Mouse (Mus musculus) large intestine, adult 2 months (tissue): ENCODE measurements around the gene Dnajb8. TPM values are rescaled to one million over a fixed set of nuclear protein-coding genes. Genes with fewer than 3 reads are reported as not detected.

ENCODE experiments used
- DNase-seq: peaks from one replicate; pipeline ENCODE4 v3.0.0-alpha.2; 2012; ENCODE audit warnings: low read depth, low spot score
- WGBS: fragments of 180-500 bp; shearing (Covaris S2); methylation state at CpG from one replicate; pipeline ENCODE4 v1.1.7; 2018; 5-methylcytosine and 5-hydroxymethylcytosine counted together
- polyA plus RNA-seq: library from polyadenylated mRNA; depleted of rRNA; stranded (reverse); fragments of >200 nt; gene quantifications from 2 replicates; pipeline ENCODE4 v1.2.3, GENCODE M21; 2012

Dnajb8 gene
- polyA plus RNA-seq, 1 experiment, result not detected

DNA sequence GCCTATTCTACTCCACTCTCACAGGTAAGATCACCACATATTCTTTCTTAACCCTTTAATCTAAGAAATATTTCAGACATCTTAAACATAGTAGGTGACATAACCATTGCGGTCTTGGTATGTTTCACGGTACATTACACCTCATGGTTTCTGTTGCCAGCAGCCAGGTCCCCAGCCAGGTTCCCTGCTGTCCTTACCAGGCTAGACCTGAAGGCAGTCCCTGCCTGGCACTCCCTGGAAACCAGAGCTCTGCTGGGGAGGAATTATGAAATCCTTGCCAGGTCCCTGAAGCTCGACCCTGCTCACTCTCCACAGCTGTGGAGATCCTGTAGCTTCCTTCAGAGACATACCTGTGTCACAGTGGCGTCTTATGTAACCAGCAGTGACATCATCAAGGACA lies 5.9 kb upstream of the Dnajb8 start:
- WGBS, result 63% methylated on average over 4 of the region's 4 CpGs
- DNase-seq, result no peak

GRCm38 (mm10) chr6:88219094-88219493 lies 3.0 kb upstream of the Dnajb8 start:
- 46% methylated on average over 4 of the region's 4 CpGs for WGBS
- DNase-seq, result no peak

DNA sequence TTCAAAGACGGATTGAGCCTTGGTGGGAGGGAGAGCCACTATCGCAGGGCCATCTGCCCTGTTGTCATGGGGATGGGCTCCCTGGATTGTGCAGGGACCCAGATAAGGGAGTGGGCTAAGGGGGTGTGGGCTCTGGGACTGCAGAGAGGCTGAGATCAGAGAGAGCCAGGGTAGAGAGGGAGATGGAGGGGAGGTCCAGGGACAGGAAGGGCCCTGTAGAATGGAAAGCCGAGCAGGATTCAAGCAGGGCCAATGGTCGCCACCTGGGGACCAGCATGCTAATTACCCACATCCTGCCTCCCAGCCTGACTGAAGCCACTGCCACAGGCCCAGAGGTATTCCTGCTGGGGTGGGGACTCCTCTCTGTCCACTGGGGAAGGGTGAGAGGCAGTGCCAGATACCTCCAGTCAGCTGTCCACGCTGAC lies 4.5 kb downstream of the Dnajb8 start:
- WGBS, result 45% methylated on average over 5 of the region's 5 CpGs
- no peak for DNase-seq

- 36% methylated on average over 7 of the region's 7 CpGs for WGBS
- no peak for DNase-seq
Measured at GRCm38 (mm10) chr6:88227537-88227936, 5.5 kb downstream of the Dnajb8 start.

DNA sequence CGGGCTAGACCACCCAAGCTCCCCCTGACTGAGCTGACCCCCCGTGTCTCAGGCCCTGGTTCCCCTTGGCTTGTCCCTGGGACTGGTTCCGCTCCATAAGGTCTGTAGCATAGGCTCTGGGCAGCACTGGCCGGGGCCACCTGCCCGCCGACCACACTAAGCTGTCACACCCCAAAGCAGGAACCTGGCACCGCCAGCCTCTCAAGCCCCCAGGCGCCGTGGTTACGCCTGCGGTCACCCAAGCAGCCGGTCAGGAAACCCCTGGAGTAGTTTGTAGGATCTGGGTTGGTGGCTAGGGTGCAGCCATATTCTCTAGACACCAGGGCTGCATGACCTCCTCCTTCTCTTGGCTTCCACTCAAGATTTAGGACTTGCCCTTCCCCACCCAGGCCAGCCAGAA lies 7.2 kb downstream of the Dnajb8 start:
- 72% methylated on average over 12 of the region's 12 CpGs for WGBS
- no peak for DNase-seq

DNA sequence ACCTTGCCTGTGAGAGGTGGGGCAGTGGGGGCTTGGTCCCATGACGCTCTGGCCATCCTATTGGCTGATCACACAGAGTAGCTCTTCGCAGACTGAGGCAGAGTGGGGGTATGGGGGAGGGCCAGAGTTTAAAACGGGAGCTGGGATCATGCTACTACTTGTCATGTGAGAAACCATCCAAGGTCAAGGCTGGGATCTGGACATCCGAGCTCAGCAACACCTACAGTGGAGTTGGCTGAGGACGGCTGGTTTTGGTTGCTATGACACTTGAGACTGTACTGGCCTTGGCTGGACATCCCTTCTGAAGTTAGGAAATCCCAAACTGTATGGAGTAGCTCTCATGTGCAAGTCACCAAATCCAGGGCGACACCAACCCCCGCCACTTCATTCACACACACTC lies 9.8 kb downstream of the Dnajb8 start:
- DNase-seq, result no peak
- 76% methylated on average over 7 of the region's 7 CpGs for WGBS

- no peak for DNase-seq
- WGBS, result 55% methylated on average over 6 of the region's 6 CpGs
Measured at GRCm38 (mm10) chr6:88232221-88232620, 10.2 kb downstream of the Dnajb8 start.

- WGBS, result 47% methylated on average over 8 of the region's 8 CpGs
- DNase-seq, result no peak
Measured at GRCm38 (mm10) chr6:88233996-88234395, 11.9 kb downstream of the Dnajb8 start.

- DNase-seq, result no peak
- WGBS, result 49% methylated on average over 8 of the region's 8 CpGs
Measured at GRCm38 (mm10) chr6:88235461-88235860, 13.4 kb downstream of the Dnajb8 start.

DNA sequence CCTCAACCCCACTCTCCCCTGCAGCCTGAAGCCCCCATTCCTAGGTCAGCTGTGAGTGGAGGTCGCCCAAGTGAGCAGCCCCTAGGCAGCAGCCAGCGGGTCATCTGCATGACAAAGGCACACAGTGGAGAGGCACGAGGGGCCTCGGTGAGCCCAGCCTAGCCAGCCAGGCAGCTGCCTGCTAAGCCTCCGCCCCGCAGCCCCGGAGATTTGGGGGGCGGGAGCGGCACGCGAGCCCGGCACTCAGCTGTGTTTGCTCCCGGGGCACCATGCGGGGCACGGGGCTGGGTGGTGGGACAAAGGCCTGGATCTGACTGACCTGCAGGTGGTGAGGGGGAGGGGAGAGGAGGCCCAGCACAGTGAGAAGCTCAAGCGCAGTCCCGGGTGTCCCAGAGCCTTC lies 13.9 kb downstream of the Dnajb8 start:
- 12% methylated on average over 17 of the region's 17 CpGs for WGBS
- DNase-seq, result no peak

GRCm38 (mm10) chr6:88236513-88236912 lies 14.4 kb downstream of the Dnajb8 start:
- WGBS, result 24% methylated on average over 7 of the region's 7 CpGs
- DNase-seq, result no peak

DNA sequence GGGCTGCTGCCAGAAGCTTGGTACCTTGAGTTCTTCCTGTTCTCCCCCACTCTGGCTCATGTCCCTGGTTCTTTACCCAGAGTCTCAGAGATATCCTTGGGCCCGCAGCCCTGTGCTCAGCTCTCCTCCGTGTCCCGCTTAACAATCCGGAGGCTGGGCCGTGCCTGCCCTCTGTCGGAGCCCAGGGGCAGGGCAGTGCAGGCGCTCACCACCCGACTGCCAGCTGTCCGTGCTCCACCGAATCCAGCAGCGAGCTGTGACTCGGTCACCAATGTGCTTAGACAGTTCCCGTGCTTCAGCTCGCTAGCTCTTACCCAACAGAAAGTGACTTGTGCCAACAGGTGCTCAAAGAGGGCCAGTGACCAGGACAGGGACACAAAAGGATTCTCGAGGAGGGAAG lies 20.5 kb downstream of the Dnajb8 start:
- 4% methylated on average over 15 of the region's 15 CpGs for WGBS
- no peak for DNase-seq

DNA sequence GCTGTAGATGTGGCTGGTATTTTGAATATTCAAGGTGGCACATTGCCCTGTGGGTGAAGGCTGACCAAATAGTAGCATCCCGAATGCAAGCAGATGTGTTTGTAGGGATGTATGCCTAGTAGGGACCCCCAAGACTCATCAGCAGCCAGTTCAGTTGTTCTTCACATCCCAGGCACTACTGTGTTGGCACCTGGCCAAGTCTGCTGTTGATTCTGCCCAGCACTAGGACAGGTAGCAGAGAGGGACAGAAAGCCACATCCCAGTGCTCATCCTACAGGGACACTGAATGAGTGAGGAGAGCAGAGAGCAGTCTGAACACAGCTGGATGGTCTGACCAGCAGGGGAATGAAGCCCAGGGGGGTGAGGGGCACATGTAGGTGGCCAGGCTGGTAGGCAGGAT lies 27.2 kb downstream of the Dnajb8 start:
- WGBS, result 77% methylated on average over 1 of the region's 1 CpGs
- no peak for DNase-seq

DNA sequence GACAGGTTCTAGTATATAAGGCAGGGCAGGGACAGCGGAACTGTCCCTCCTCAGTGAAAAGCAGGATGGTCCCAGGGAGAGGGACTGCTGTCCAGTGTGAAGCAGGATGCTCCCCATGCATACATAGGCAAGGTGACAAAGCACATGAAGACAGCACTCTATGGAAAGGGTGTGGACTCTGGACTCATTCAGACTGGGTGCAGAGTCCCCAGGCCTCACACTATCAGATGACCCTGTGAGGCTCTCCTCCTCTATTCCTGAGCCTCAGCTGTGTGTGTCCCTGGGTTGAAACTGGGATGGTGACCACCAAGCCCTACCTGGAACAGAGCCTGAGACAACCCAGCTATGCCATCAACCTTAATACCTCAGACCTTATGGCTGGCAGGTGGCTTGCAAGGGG lies 29.3 kb downstream of the Dnajb8 start:
- WGBS, result 100% methylated on average over 1 of the region's 1 CpGs
- no peak for DNase-seq

DNA sequence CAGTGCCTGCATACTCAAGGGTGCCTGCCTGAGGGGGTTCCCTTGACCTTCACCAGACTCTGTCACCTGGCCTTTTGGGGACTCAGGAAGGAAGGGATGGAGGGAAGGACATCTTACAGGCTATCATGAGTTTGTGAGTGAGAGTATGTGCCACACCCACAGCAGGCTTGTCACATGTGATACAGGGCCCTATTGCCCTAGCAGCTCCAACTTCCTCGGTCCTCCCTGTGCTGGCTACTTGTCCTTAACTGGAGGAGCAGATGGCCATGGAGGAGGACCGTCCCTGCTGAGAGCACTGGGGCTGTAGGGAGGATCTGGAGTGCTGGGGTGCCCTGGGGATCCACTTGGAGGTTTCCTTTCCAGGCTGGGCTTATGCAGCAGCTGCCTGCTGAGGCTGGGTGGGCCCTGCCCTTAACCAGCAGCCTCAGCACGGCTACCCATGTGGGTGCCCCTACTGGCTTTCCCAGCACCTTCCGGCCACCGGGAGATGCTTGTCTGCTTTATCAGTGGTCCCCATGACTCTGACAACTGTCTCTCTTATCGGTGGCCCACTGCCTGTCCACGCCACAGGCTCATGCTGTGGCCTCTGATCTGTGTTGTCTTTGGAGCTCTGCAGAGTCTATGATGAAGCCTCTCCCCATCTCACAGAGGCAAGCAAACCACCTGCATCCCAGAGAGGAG lies 29.9 kb downstream of the Dnajb8 start:
- WGBS, result 70% methylated on average over 7 of the region's 7 CpGs
- DNase-seq, result no peak

GRCm38 (mm10) chr6:88254082-88254481 lies 32.0 kb downstream of the Dnajb8 start:
- no peak for DNase-seq
- WGBS, result 77% methylated on average over 6 of the region's 6 CpGs

- DNase-seq, result no peak
- WGBS, result 87% methylated on average over 4 of the region's 4 CpGs
Measured at GRCm38 (mm10) chr6:88255435-88255834, 33.4 kb downstream of the Dnajb8 start.

DNA sequence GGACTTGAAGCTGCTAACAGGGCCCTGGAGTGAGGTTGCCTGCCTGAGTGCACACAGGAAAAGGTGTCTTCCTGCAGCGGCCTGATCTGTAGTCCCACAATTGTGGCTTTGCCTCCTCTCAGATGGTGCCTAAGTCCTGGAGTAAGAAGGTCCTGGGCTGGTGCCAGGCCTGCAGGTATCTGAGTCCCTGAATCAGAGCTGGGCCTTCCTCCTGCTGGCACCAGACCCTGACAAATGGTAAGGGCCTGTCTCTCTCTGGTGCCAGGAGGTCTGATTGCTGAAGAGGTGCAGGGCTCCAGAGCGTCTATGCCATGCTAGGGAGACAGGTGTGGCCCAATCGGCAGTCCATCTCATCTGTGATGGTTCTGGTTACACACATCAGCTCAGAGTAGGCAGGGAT lies 37.6 kb downstream of the Dnajb8 start:
- 86% methylated on average over 3 of the region's 3 CpGs for WGBS
- no peak for DNase-seq

- WGBS, result 64% methylated on average over 3 of the region's 3 CpGs
Measured at GRCm38 (mm10) chr6:88260645-88261044, 38.6 kb downstream of the Dnajb8 start.

DNA sequence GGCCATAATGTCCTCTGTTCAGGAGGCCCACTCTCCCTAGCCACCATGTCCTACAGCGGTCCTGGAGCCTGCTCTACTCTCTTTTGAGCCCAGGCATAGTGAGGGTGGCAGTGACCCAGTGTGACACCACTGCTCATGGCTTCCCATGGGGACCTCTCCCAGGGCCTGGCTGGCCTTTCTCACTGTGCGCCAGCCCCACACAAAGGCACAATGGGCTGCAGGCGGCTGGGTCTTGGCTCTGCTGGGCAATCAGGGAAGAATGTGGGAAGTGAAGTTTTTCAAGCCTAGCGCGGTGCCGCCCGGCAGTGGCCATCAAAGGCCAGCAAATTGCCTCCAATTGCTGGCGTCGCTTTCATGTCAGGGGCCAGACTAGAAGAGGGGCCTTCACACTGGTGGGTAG lies 40.1 kb downstream of the Dnajb8 start:
- no peak for DNase-seq
- WGBS, result 84% methylated on average over 9 of the region's 9 CpGs

More at GRCm38 (mm10) chr6:88260645-88261044, 38.6 kb downstream of the Dnajb8 start:
- no peak for DNase-seq

DNA sequence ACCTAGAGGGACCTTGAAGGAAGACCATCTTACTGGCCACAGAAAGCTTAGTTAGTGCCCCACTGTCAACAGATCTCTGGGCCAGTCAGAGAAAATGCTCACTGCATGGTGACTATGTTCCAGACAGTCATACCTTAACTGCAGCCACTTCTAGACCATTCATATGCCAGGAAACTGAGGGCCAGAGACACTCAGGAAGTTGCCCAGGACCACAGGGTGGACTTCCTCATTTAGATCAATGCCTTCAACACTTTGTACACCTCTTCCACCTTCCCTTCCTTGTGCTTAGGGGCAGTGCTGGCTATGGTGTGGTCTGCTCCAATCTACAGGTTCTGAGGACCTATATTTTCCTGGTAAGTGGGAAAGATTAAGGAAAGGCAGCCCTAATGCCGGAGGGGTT lies 43.3 kb downstream of the Dnajb8 start:
- no peak for DNase-seq

DNA sequence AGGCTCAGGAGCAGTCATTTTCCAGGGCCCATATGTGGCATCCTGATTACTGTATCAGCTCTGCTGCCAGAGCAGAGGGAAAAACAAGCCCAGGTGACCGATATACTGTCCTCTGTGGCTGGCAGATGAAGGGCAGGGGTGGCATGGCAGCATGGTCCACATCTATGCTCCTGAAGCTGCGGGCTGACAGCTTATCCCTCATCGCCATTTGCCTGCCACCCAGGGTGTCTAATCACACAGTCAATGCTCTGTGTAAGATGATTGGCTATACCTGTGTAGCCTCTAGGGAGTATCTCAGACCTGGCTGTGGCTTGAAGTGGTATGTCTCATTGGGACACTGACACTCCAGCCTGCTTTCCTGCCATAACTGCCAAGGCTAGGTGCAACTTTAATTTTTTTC lies 44.0 kb downstream of the Dnajb8 start:
- DNase-seq, result no peak
- WGBS, result 98% methylated on average over 3 of the region's 3 CpGs

More for the DNA sequence above, 43.3 kb downstream of the Dnajb8 start:
- 89% methylated on average over 1 of the region's 1 CpGs for WGBS
